Mouse (Mus musculus) liver, embryonic 15.5 days (tissue): ENCODE results near the gene Helb. TPM values are rescaled to one million over a fixed set of nuclear protein-coding genes. Genes with fewer than 3 reads are reported as not detected.

ENCODE experiments used
- ATAC-seq: fragments of 200-750 bp; cut with Nextera tagmentation; 2 replicates; pipeline ENCODE4 v1.8.0; 2017; ENCODE audit warnings: moderate number of reproducible peaks, mild to moderate bottlenecking, moderate library complexity; ENCODE audit not compliant: insufficient read depth
- H3K27ac ChIP-seq: fragments of 300-500 bp; sonication (generic); replicated peaks from 2 replicates; pipeline ENCODE4 v1.5.1; 2015; ENCODE audit warnings: mild to moderate bottlenecking, inconsistent platforms
- H3K27me3 ChIP-seq: fragments of 300-500 bp; sonication (generic); 2 replicates; pipeline ENCODE4 v1.6.1; 2015; ENCODE audit warnings: mild to moderate bottlenecking, inconsistent platforms
- H3K36me3 ChIP-seq: fragments of 300-500 bp; sonication (generic); replicated peaks from 2 replicates; pipeline ENCODE4 v1.6.1; 2015; ENCODE audit warnings: moderate library complexity, mild to moderate bottlenecking, inconsistent platforms
- H3K4me1 ChIP-seq: fragments of 300-500 bp; sonication (generic); replicated peaks from 2 replicates; pipeline ENCODE4 v1.6.1; 2015; ENCODE audit warnings: inconsistent platforms
- H3K4me2 ChIP-seq: fragments of 300-500 bp; sonication (generic); 2 replicates; pipeline ENCODE4 v1.6.1; 2015; ENCODE audit warnings: moderate library complexity, mild to moderate bottlenecking, inconsistent platforms
- H3K4me3 ChIP-seq: fragments of 300-500 bp; sonication (generic); replicated peaks from 2 replicates; pipeline ENCODE4 v1.5.1; 2015; ENCODE audit warnings: mild to moderate bottlenecking, inconsistent platforms
- H3K9ac ChIP-seq: fragments of 300-500 bp; sonication (generic); 2 replicates; pipeline ENCODE4 v1.6.1; 2015; ENCODE audit warnings: moderate library complexity, mild to moderate bottlenecking, inconsistent platforms
- H3K9me3 ChIP-seq: fragments of 300-500 bp; sonication (generic); replicated peaks from 2 replicates; pipeline ENCODE4 v1.6.1; 2016; ENCODE audit warnings: inconsistent platforms
- WGBS: fragments of 180-500 bp; shearing (Covaris S2); methylation state at CpG from one replicate; pipeline ENCODE4 v1.1.7; 2015; ENCODE audit warnings: mixed read lengths; ENCODE audit not compliant: insufficient replicate concordance; 5-methylcytosine and 5-hydroxymethylcytosine counted together
- polyA plus RNA-seq: library from polyadenylated mRNA; unstranded; fragments of >200 nt; fragmentation: Nextera tagmentation; extraction: Ambion mirVana; gene quantifications from 2 replicates; pipeline ENCODE4 v1.2.1, GENCODE M21; 2015

Helb gene
- polyA plus RNA-seq, 1 experiment from 2014 or later = 7.4 TPM

DNA sequence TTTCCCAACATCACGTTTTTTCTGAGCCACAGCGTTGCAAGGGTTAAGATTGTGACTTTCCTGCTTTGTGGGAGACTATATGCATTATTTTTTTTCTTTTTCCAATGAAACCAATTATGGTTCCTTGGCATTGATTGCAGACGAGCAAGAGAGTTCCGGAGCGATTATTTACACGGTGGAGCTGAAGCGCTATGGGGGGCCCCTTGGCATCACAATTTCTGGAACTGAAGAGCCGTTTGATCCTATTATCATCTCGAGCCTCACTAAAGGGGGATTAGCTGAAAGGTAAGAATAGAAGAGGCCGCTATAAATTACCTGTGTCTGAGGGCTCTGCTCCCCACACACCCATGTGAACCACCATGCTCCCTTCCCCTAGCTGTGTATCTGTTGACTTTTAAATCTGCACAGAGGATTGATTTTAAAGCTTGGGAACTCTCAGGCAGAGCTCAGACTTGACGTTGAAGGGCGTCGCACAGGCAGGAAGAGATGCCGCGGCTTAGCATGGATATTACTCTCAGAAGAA is 77.5 kb downstream of the Helb start:
- H3K36me3 ChIP-seq = no peaks in the 10 kb centered on the region
- no peak overlapping the region for H3K4me2 ChIP-seq
- H3K27ac ChIP-seq = no peak overlapping the region
- no peaks in the 10 kb centered on the region for H3K9me3 ChIP-seq
- no peak overlapping the region for H3K4me3 ChIP-seq
- WGBS = 60% methylated on average over 15 of the region's 15 CpGs
- no peaks in the 10 kb centered on the region for H3K4me1 ChIP-seq
- no peak for ATAC-seq
- H3K27me3 ChIP-seq = no peaks in the 10 kb centered on the region
- H3K9ac ChIP-seq = no peak overlapping the region

GRCm38 (mm10) chr10:120033866-120034265 is 78.9 kb downstream of the Helb start:
- H3K9ac ChIP-seq = no peak overlapping the region
- H3K36me3 ChIP-seq = no peaks in the 10 kb centered on the region
- H3K27me3 ChIP-seq = no peaks in the 10 kb centered on the region
- no peak for ATAC-seq
- 72% methylated on average over 9 of the region's 9 CpGs for WGBS
- H3K4me1 ChIP-seq = no peaks in the 10 kb centered on the region
- no peak overlapping the region for H3K4me2 ChIP-seq
- no peak overlapping the region for H3K27ac ChIP-seq
- no peaks in the 10 kb centered on the region for H3K9me3 ChIP-seq
- no peak overlapping the region for H3K4me3 ChIP-seq

Other genes starting within 250 kb of the Helb start
- 75.4 and 78.6 TPM in 2 replicates for gene Tmbim4, start 88.6 kb upstream of the Helb start, polyA plus RNA-seq
- 1.3 and 1.8 TPM in 2 replicates for gene Irak3, start 89.1 kb upstream of the Helb start, polyA plus RNA-seq
- 20.4 and 23.3 TPM in 2 replicates for gene Llph, start 114.1 kb upstream of the Helb start, polyA plus RNA-seq